Mouse (Mus musculus): ENCODE data around the gene Gm20498.
"Not testable (repeated sequence)": the region's sequence is repeated elsewhere in the genome, so short reads cannot be mapped to it uniquely, and the experiment has no call there.

Gm20498 gene

GRCm38 (mm10) chr12:81532316-81533028 is at the start of gene Gm20498, which contains the start of gene Synj2bp:
Gm20498 (minus strand) TSS chr12:81532905.
Synj2bp (minus strand) TSS chr12:81532911.
- DNase-seq (ENCODE audit: low spot score): peak; percentile 86

GRCm38 (mm10) chr12:81568374-81568773 is 35.7 kb upstream of the Gm20498 start, which contains the start of gene Adam21:
Adam21 (minus strand) TSS chr12:81568474.
- no peak for DNase-seq (ENCODE audit: low spot score)

- no peak for DNase-seq (ENCODE audit: low spot score)
Observed at GRCm38 (mm10) chr12:81567931-81568330, 35.2 kb upstream of the Gm20498 start.

GRCm38 (mm10) chr12:81564173-81564572 is 31.5 kb upstream of the Gm20498 start:
- DNase-seq (ENCODE audit: low spot score): no peak

- no peak for DNase-seq (ENCODE audit: low spot score)
Observed at GRCm38 (mm10) chr12:81549286-81549685, 16.6 kb upstream of the Gm20498 start.

- no peak for DNase-seq (ENCODE audit: low spot score)
Observed at GRCm38 (mm10) chr12:81547163-81547562, 14.5 kb upstream of the Gm20498 start.

- DNase-seq (ENCODE audit: low spot score): no peak
Observed at GRCm38 (mm10) chr12:81533029-81533419, 319 bp upstream of the Gm20498 start.

GRCm38 (mm10) chr12:81530587-81530986 is 2.1 kb downstream of the Gm20498 start:
- not testable (repeated sequence) for DNase-seq (ENCODE audit: low spot score)

GRCm38 (mm10) chr12:81496906-81497305 is 35.8 kb downstream of the Gm20498 start:
- DNase-seq (ENCODE audit: low spot score): not testable (repeated sequence)

GRCm38 (mm10) chr12:81490491-81490890 is 42.2 kb downstream of the Gm20498 start:
- DNase-seq (ENCODE audit: low spot score): no peak

GRCm38 (mm10) chr12:81485311-81485710 is 47.4 kb downstream of the Gm20498 start:
- DNase-seq (ENCODE audit: low spot score): no peak

GRCm38 (mm10) chr12:81484727-81485191 is 47.9 kb downstream of the Gm20498 start, which contains the start of gene Cox16:
Cox16 (minus strand) TSS chr12:81485127.
- peak; percentile 88 for DNase-seq (ENCODE audit: low spot score)

GRCm38 (mm10) chr12:81484212-81484611 is 48.5 kb downstream of the Gm20498 start:
- no peak for DNase-seq (ENCODE audit: low spot score)

GRCm38 (mm10) chr12:81483656-81484055 is 49.0 kb downstream of the Gm20498 start:
- no peak for DNase-seq (ENCODE audit: low spot score)

GRCm38 (mm10) chr12:81459051-81459450 is 73.7 kb downstream of the Gm20498 start:
- DNase-seq (ENCODE audit: low spot score): not testable (repeated sequence)

- not testable (repeated sequence) for DNase-seq (ENCODE audit: low spot score)
Observed at GRCm38 (mm10) chr12:81438985-81439384, 93.7 kb downstream of the Gm20498 start.

- not testable (repeated sequence) for DNase-seq (ENCODE audit: low spot score)
Observed at GRCm38 (mm10) chr12:81434778-81435177, 97.9 kb downstream of the Gm20498 start.

GRCm38 (mm10) chr12:81421846-81422245 is 110.9 kb downstream of the Gm20498 start, which contains the start of gene Adam4:
Adam4 (minus strand) TSS chr12:81421946.
- no peak for DNase-seq (ENCODE audit: low spot score)

GRCm38 (mm10) chr12:81413211-81413610 is 119.5 kb downstream of the Gm20498 start:
- DNase-seq (ENCODE audit: low spot score): no peak

- no peak for DNase-seq (ENCODE audit: low spot score)
Observed at GRCm38 (mm10) chr12:81408966-81409365, 123.7 kb downstream of the Gm20498 start.

GRCm38 (mm10) chr12:81402187-81402586 is 130.5 kb downstream of the Gm20498 start:
- peak; percentile 78 for DNase-seq (ENCODE audit: low spot score)

GRCm38 (mm10) chr12:81379364-81379763 is 153.3 kb downstream of the Gm20498 start, which contains the start of gene Gm4787:
Gm4787 (minus strand) TSS chr12:81379464.
- DNase-seq (ENCODE audit: low spot score): not testable (repeated sequence)

- no peak for DNase-seq (ENCODE audit: low spot score)
Observed at GRCm38 (mm10) chr12:81333841-81334240, 198.9 kb downstream of the Gm20498 start.
